19 mouse cellular contexts compared by ENCODE assay signal in the genomic region with DNA sequence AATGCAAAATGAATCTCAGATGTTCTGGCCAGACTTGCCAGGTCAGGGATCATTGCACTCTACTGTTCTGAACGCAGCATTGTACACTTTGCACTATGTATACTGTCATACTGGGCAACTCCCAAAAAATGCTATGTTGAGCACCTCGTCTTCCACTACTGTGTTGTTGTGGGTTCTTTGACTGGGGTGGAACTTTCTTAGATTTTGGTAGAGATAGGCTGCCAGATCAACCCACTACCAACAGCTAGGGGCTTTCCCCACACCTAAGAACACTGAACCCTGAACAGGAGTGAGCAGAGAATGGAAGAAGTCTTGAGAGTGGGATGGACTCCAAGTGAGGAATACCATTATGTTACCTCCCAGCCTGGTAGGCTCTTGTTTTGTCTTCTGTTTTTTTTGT.
A peak's percentile ranks its signal among the peaks of the same experiment; 100 is the strongest.
DNase-seq lines count a peak whose midpoint lies in the region; ATAC-seq lines count a peak whose summit lies in the region.
"Had no signal": no experiment of that assay in that cellular context is flagged by ENCODE, and none has a peak within 500 bp of the region (broad histone marks: within the 10 kb centered on the region; RNA-seq: fewer than 3 reads in every experiment).

No protein-coding gene starts in this region.

- H3K27ac ChIP-seq in forebrain, embryonic 10.5 days: peak overlapping the region; percentile 22; the same call in 1 of the 2 replicates
- no peak overlapping the region for H3K27ac ChIP-seq in forebrain, embryonic 16.5 days (ENCODE audit: low read length)
- H3K27ac ChIP-seq in midbrain, embryonic 11.5 days (ENCODE audit: low read depth, low read length): peak overlapping the region; percentile 31
- H3K27ac ChIP-seq in midbrain, embryonic 14.5 days (replicated peaks; ENCODE audit: low read depth, low read length): no peak overlapping the region
- H3K27ac ChIP-seq: embryonic facial prominence, embryonic 10.5 days; hindbrain, embryonic 15.5 days had no signal

- WGBS in forebrain, embryonic 10.5 days: 91% methylated on average over 2 of the region's 2 CpGs
- 94% methylated on average over 2 of the region's 2 CpGs for WGBS in forebrain, embryonic 16.5 days
- WGBS in midbrain, embryonic 11.5 days: 73% methylated on average over 2 of the region's 2 CpGs
- 80% methylated on average over 2 of the region's 2 CpGs for WGBS in midbrain, embryonic 14.5 days

- H3K27me3 ChIP-seq in forebrain, embryonic 10.5 days (ENCODE audit: poor library complexity, severe bottlenecking): no peaks in the 10 kb centered on the region
- no peaks in the 10 kb centered on the region for H3K27me3 ChIP-seq in forebrain, embryonic 16.5 days (replicated peaks; ENCODE audit: control insufficient read depth, insufficient read depth, low read length)
- H3K27me3 ChIP-seq in midbrain, embryonic 11.5 days (ENCODE audit: control insufficient read depth, insufficient read depth, low read length): no peaks in the 10 kb centered on the region
- H3K27me3 ChIP-seq in midbrain, embryonic 14.5 days (ENCODE audit: control insufficient read depth, insufficient read depth, low read length): no peaks in the 10 kb centered on the region
- H3K27me3 ChIP-seq: hindbrain, embryonic 15.5 days had no signal

- H3K9me3 ChIP-seq in forebrain, embryonic 10.5 days: no peaks in the 10 kb centered on the region
- no peaks in the 10 kb centered on the region for H3K9me3 ChIP-seq in forebrain, embryonic 16.5 days (ENCODE audit: control insufficient read depth, low read length)
- H3K9me3 ChIP-seq in midbrain, embryonic 11.5 days (ENCODE audit: control insufficient read depth, low read length): no peaks in the 10 kb centered on the region
- no peaks in the 10 kb centered on the region for H3K9me3 ChIP-seq in midbrain, embryonic 14.5 days (ENCODE audit: control insufficient read depth, low read length)
- H3K9me3 ChIP-seq: embryonic facial prominence, embryonic 10.5 days; heart, embryonic 10.5 days; hindbrain, embryonic 15.5 days had no signal

- no peak overlapping the region for H3K9ac ChIP-seq in forebrain, embryonic 16.5 days (replicated peaks; ENCODE audit: low read depth, low read length)
- H3K9ac ChIP-seq in midbrain, embryonic 11.5 days (ENCODE audit: low read length): no peak overlapping the region
- H3K9ac ChIP-seq in midbrain, embryonic 14.5 days (replicated peaks; ENCODE audit: low read length): no peak overlapping the region
- H3K9ac ChIP-seq: hindbrain, embryonic 15.5 days had no signal

- no peak for DNase-seq in forebrain, embryonic 10.5 days (ENCODE audit: extremely low spot score, low spot score)
- DNase-seq in midbrain, embryonic 11.5 days (ENCODE audit: low spot score, missing footprints): no peak
- DNase-seq in midbrain, embryonic 14.5 days: no peak
- peak; percentile 5 for DNase-seq in CD4-positive helper T cell, adult 2 months (ENCODE audit: low read depth, low spot score)
- DNase-seq in induced T-regulatory cell, adult 2 months (ENCODE audit: low read depth): peak; percentile 8
- no peak for DNase-seq in thymus, postnatal 14 days
- DNase-seq: adrenal gland, adult 8-10 months; adrenal gland, postnatal 36 days; B cell, adult 2 months; cerebellum, adult 2 months; gastrocnemius, postnatal 36 days; heart, adult 11 months; heart, postnatal 10 days; heart, postnatal 4 days had no signal

- H3K4me1 ChIP-seq in forebrain, embryonic 10.5 days: peaks cover 64% of the 10 kb centered on the region
- peaks cover 17% of the 10 kb centered on the region for H3K4me1 ChIP-seq in forebrain, embryonic 16.5 days (replicated peaks; ENCODE audit: control insufficient read depth, insufficient read depth, low read length)
- H3K4me1 ChIP-seq in midbrain, embryonic 11.5 days (ENCODE audit: control insufficient read depth, insufficient read depth, low read length): peaks cover 34% of the 10 kb centered on the region
- peaks cover 34% of the 10 kb centered on the region for H3K4me1 ChIP-seq in midbrain, embryonic 14.5 days (ENCODE audit: control insufficient read depth, insufficient read depth, low read length)
- H3K4me1 ChIP-seq: heart, embryonic 10.5 days had no signal

- ATAC-seq in forebrain, embryonic 16.5 days: no peak
- no peak for ATAC-seq in midbrain, embryonic 11.5 days (ENCODE audit: low FRiP score)
- no peak for ATAC-seq in midbrain, embryonic 14.5 days (ENCODE audit: low FRiP score, low TSS enrichment)
- ATAC-seq: forebrain, embryonic 14.5 days had no signal

- no peak overlapping the region for H3K4me3 ChIP-seq in forebrain, embryonic 10.5 days
- H3K4me3 ChIP-seq in forebrain, embryonic 16.5 days (replicated peaks; ENCODE audit: low read length): no peak overlapping the region
- no peak overlapping the region for H3K4me3 ChIP-seq in midbrain, embryonic 11.5 days (ENCODE audit: low read depth, low read length)
- H3K4me3 ChIP-seq in midbrain, embryonic 14.5 days (replicated peaks; ENCODE audit: low read depth, low read length): no peak overlapping the region
- H3K4me3 ChIP-seq: embryonic facial prominence, embryonic 10.5 days; heart, embryonic 10.5 days; hindbrain, embryonic 15.5 days had no signal

- H3K4me2 ChIP-seq in forebrain, embryonic 16.5 days (ENCODE audit: low read length): no peak overlapping the region
- H3K4me2 ChIP-seq in midbrain, embryonic 11.5 days: no peak overlapping the region
- H3K4me2 ChIP-seq in midbrain, embryonic 14.5 days (ENCODE audit: low read length): no peak overlapping the region
- H3K4me2 ChIP-seq: hindbrain, embryonic 15.5 days had no signal

- H3K36me3 ChIP-seq in forebrain, embryonic 10.5 days (replicated peaks): no peaks in the 10 kb centered on the region
- H3K36me3 ChIP-seq in forebrain, embryonic 16.5 days (ENCODE audit: control insufficient read depth, insufficient read depth): no peaks in the 10 kb centered on the region
- H3K36me3 ChIP-seq in midbrain, embryonic 11.5 days (ENCODE audit: control insufficient read depth, insufficient read depth, low read length): no peaks in the 10 kb centered on the region
- H3K36me3 ChIP-seq in midbrain, embryonic 14.5 days (ENCODE audit: control insufficient read depth, insufficient read depth, low read length): no peaks in the 10 kb centered on the region
- H3K36me3 ChIP-seq: embryonic facial prominence, embryonic 10.5 days; heart, embryonic 10.5 days; hindbrain, embryonic 15.5 days had no signal

Comparison
In these comparisons a context has a peak if more than half of its experiments do, and no peak if none do; other contexts are left out.
1. H3K27ac ChIP-seq: peak in forebrain, embryonic 10.5 days (single experiment) and midbrain, embryonic 11.5 days (single experiment); none in forebrain, embryonic 16.5 days (single experiment) and midbrain, embryonic 14.5 days (single experiment).
2. DNase-seq: peak in CD4-positive helper T cell, adult 2 months (single experiment) and induced T-regulatory cell, adult 2 months (single experiment); none in forebrain, embryonic 10.5 days (single experiment), midbrain, embryonic 11.5 days (single experiment), midbrain, embryonic 14.5 days (single experiment) and thymus, postnatal 14 days (single experiment).